Mouse (Mus musculus): ENCODE measurements around the gene Olfr24. TPM values are rescaled to one million over a fixed set of nuclear protein-coding genes. Genes with fewer than 3 reads are reported as not detected.
"Not testable (repeated sequence)": the region's sequence is repeated elsewhere in the genome, so short reads cannot be mapped to it uniquely, and the experiment has no call there.

Gene Olfr24
- polyA plus RNA-seq (2016; fragmentation: Nextera tagmentation; extraction: Ambion mirVana) = not detected in 2 replicates

DNA sequence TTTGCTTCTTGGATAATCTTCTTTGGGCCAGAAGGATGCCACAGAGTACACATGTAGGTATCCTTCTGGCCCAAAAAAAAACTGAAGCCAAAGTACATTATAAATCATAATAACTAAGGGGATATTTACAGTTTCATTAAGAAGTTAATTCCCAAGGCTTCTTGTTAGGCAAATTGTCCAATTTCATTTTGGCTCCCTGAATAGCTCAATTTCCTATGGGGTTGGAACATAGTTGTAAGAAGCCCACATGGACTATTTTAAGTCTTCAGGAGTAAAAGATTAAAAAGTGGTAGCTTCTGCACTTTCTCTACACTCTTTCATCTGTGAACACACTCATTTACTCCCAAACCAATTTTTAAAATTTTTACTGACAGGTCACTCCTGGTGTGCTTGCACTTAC is at the start of gene Olfr24:
Gene Olfr24 (minus strand): TSS at position 101 of the 400 bp plus-strand sequence.
- no peak for DNase-seq (ENCODE audit: low spot score)
- Histone ChIP-seq H3K27me3 (ENCODE audit: insufficient read depth, poor library complexity, severe bottlenecking) (no peaks in the 10 kb centered on the region), H3K4me3 (no peak within 1 kb of the TSS), H3K4me1 (no peaks in the 10 kb centered on the region), H3K36me3 (no peaks in the 10 kb centered on the region), H3K9me3 (no peaks in the 10 kb centered on the region), H3K27ac (no peak within 1 kb of the TSS)

DNA sequence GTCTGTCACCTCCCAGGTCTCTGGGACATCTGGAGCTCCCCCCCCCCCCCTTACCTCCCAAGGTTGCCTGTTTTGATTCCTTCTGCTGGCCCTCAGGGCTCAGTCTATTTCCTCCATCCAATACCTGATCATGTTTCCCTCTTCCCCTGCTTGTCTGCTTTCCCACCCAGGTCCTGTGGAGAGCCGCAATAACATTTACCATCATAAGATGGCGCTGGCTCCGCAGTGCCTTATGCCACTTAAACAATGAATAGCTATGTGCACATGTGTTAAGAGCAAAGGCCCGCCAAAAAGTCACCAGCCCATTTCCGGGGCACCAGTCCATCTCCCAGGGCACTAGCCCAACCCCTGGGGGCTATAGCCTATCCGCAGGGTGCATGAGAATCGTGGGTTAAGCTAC is 21.5 kb upstream of the Olfr24 start:
- no peak overlapping the region for H3K27ac ChIP-seq
- no peaks in the 10 kb centered on the region for H3K9me3 ChIP-seq
- WGBS = 62% methylated on average over 7 of the region's 7 CpGs
- DNase-seq (ENCODE audit: low spot score) = no peak
- H3K4me1 ChIP-seq = no peaks in the 10 kb centered on the region
- H3K4me3 ChIP-seq = no peak overlapping the region
- H3K36me3 ChIP-seq = no peaks in the 10 kb centered on the region
- no peaks in the 10 kb centered on the region for H3K27me3 ChIP-seq (ENCODE audit: insufficient read depth, poor library complexity, severe bottlenecking)

DNA sequence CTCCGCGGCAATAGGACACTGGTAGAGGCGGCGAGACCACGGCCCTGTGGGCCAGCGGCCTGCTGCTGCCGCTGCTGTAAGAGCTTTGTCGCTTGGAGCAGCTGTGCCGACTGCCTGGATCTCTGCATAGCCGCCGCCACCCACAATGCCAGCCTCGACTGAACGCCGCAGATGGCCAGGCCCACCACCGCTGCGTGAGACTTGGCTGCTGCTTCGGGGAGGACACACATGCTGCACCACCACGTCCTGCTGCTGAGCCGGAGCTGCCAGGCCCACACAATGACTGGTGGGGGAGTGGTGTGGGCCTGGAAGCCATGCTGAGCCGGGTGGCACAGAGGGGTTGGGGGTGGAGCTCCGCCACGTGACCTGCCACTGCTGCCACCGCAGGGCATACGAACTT is 15.7 kb upstream of the Olfr24 start:
- no peaks in the 10 kb centered on the region for H3K36me3 ChIP-seq
- DNase-seq (ENCODE audit: low spot score) = no peak
- no peaks in the 10 kb centered on the region for H3K9me3 ChIP-seq
- H3K4me1 ChIP-seq = no peaks in the 10 kb centered on the region
- WGBS = 60% methylated on average over 24 of the region's 24 CpGs
- no peaks in the 10 kb centered on the region for H3K27me3 ChIP-seq (ENCODE audit: insufficient read depth, poor library complexity, severe bottlenecking)
- H3K27ac ChIP-seq = no peak overlapping the region
- 0 out of 2 replicates have a peak overlapping the region, but pooled peaks have one; percentile 3 for H3K4me3 ChIP-seq

DNA sequence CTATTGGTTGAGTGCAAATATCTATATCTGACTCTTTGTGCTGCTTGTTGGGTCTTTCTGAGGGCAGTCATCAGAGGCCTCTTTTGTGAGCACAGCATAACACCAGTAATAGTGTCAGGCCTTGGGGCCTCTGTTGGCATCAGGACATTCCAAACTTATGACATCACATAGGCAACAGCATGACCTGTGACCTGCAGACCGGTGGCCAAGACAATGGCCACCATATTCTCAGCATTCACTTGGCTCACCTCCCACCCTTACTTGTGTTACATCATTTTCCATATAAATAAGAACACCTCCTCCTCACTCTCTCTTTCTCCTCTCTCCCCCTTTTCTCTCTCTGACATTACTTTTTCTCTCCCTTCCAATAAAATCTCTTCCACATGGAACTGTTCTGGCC is 15.2 kb upstream of the Olfr24 start:
- Histone ChIP-seq H3K9me3 (no peaks in the 10 kb centered on the region), H3K4me1 (no peaks in the 10 kb centered on the region), H3K27me3 (ENCODE audit: insufficient read depth, poor library complexity, severe bottlenecking) (no peaks in the 10 kb centered on the region), H3K27ac (no peak overlapping the region), H3K36me3 (no peaks in the 10 kb centered on the region), H3K4me3 (0 out of 2 replicates have a peak overlapping the region, but pooled peaks have one; percentile 3)
- no peak for DNase-seq (ENCODE audit: low spot score)
- 68% methylated on average over 1 of the region's 1 CpGs for WGBS

DNA sequence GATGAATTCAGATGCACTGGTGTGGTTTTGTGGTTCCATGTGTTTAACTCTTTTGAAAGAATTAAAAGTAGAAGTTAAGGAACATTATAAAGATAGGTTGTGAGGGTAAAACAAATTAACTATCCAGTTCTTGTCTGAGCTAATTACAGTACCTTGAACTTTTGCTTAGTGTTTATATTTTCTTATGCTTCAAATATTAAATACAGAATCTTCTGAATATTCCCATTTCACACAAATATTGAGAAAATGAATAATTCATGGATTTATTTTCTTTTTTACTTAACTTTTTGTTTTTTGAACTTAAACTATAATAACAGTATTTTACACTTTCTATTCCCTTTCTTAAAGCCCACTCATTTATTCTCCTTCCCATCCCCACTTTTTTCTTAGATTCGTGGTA is 8.2 kb downstream of the Olfr24 start:
- Histone ChIP-seq H3K27me3 (ENCODE audit: insufficient read depth, poor library complexity, severe bottlenecking) (no peaks in the 10 kb centered on the region), H3K4me1 (no peaks in the 10 kb centered on the region), H3K9me3 (no peaks in the 10 kb centered on the region), H3K4me3 (no peak overlapping the region), H3K36me3 (no peaks in the 10 kb centered on the region), H3K27ac (no peak overlapping the region)
- no peak for DNase-seq (ENCODE audit: low spot score)
- WGBS = 59% methylated on average over 1 of the region's 1 CpGs

DNA sequence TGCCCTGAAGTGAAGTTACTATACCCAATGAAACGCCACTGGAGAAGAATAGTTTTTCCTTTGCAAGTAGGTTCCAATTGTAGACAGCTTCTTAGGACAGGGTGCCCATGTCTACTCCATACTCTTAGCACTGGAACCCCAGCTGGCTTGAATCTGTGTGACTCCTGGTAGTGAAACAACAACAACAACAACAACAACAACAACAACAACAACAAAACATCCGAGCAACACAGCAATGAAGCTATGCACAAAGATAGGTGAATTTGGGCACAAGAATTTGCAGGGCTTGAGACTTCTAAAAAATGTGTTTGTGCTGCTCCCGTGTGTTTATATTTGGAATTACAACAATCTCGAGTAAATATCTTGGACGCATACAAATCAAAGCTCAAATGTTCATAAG is 19.2 kb downstream of the Olfr24 start:
- no peaks in the 10 kb centered on the region for H3K36me3 ChIP-seq
- DNase-seq (ENCODE audit: low spot score) = no peak
- H3K4me1 ChIP-seq = no peaks in the 10 kb centered on the region
- H3K27ac ChIP-seq = no peak overlapping the region
- H3K9me3 ChIP-seq = no peaks in the 10 kb centered on the region
- H3K4me3 ChIP-seq = no peak overlapping the region
- WGBS = 26% methylated on average over 5 of the region's 5 CpGs
- no peaks in the 10 kb centered on the region for H3K27me3 ChIP-seq (ENCODE audit: insufficient read depth, poor library complexity, severe bottlenecking)

DNA sequence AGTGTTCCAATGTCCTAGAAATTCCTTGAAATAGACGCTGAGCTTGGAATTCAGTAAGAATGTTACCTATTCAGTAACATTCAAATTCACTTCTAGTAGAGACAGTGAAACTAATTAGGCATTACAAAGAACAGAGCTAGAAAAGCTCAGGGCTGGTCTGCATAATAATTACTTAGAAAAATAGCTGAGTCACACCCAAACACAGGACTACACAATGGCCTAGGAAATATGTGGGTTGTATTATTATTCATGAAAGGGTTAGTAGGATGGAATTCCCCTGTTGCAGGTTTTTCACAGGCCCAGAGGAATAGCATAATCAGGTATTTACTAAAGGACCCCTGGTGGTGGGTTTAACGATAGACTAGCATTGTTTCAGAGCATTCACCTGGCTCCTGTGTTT is 29.6 kb downstream of the Olfr24 start:
- not testable (repeated sequence) for H3K4me3 ChIP-seq; H3K9me3 ChIP-seq; H3K27me3 ChIP-seq (ENCODE audit: insufficient read depth, poor library complexity, severe bottlenecking); H3K4me1 ChIP-seq; DNase-seq (ENCODE audit: low spot score); H3K36me3 ChIP-seq; H3K27ac ChIP-seq
- WGBS = 75% methylated on average over 2 of the region's 2 CpGs

DNA sequence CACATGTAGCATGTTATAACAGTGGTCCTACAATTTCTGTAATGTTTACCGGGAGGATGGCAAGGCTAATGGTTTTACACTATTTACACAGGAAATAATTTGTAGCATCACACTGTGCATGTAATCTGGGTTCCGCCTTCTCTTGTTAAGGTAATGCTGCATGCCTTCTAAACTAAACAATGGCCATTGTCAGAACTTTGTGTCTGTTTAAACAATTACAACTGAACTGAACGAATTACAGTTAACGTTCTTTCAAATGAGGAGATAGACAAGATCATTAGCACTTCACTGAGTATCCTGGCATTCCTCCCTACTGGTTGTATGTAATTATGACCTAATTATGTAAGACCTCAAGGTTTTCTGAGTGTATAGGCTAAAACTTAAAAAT is 41.1 kb downstream of the Olfr24 start:
- Histone ChIP-seq H3K36me3 (no peaks in the 10 kb centered on the region), H3K4me3 (no peak overlapping the region), H3K9me3 (no peaks in the 10 kb centered on the region), H3K27ac (no peak overlapping the region), H3K4me1 (no peaks in the 10 kb centered on the region), H3K27me3 (ENCODE audit: insufficient read depth, poor library complexity, severe bottlenecking) (no peaks in the 10 kb centered on the region)
- DNase-seq (ENCODE audit: low spot score) = no peak
- WGBS = 55% methylated on average over 4 of the region's 4 CpGs

DNA sequence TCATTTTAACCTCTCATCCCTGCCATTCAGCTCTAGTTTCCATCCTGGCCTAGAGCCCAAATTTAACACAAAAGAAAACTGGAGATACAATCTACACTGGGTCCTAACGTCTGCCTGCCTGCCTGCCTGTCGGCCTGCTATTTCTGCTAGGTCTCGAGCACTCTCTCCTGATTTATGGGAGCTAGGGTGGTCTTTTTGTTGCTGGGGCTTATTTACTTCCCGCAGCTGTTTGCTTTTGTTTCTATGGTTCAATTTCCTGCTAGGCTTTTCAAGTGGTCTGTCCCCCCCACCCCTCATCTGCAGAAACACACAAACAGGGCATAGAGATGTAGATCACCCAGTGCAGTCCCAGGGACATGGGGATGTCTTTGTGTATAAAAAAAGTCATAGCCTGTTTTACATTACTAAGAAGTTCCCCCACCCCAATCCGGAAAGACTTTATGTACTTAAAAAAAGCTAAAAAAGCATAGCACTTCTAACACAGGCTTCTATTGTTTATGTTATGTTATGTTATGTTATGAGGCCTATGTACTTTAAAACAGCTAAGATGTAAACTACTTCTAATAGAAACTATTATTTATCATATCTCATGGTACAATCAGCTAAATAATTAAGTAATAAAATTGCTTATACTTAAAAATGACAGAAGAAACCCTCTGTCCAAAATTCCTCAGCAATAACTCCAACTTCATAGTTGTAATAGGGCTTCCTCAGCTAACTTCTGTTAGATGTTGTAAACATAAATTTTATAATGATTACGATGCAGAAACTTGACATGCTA is 41.7 kb downstream of the Olfr24 start:
- DNase-seq (ENCODE audit: low spot score) = no peak
- Histone ChIP-seq H3K27me3 (ENCODE audit: insufficient read depth, poor library complexity, severe bottlenecking) (no peaks in the 10 kb centered on the region), H3K27ac (no peak overlapping the region), H3K4me3 (no peak overlapping the region), H3K36me3 (no peaks in the 10 kb centered on the region), H3K9me3 (no peaks in the 10 kb centered on the region), H3K4me1 (no peaks in the 10 kb centered on the region)
- 45% methylated on average over 6 of the region's 6 CpGs for WGBS

DNA sequence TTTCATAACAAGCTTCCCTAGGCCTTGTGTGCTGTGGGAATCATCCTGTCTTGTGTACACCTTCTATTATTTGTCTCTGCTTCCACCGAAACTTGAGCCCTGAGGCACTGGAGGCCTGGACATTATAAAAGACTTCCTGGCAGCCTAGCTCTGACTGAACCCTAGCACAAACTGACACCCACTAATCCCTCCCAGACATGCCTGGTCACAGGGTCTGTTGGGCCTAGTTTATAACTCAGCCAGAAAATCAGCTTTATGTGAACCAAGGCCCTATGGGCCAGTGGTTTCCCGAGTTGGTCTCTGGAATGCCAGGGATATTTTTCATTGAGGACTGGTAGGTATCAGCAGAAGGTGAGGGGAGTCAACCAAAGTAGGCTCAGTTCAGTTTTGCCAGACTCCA is 42.8 kb downstream of the Olfr24 start:
- Histone ChIP-seq H3K27me3 (ENCODE audit: insufficient read depth, poor library complexity, severe bottlenecking) (no peaks in the 10 kb centered on the region), H3K27ac (no peak overlapping the region), H3K4me1 (no peaks in the 10 kb centered on the region), H3K36me3 (no peaks in the 10 kb centered on the region), H3K4me3 (no peak overlapping the region), H3K9me3 (no peaks in the 10 kb centered on the region)
- no peak for DNase-seq (ENCODE audit: low spot score)
- WGBS = 42% methylated on average over 2 of the region's 2 CpGs

DNA sequence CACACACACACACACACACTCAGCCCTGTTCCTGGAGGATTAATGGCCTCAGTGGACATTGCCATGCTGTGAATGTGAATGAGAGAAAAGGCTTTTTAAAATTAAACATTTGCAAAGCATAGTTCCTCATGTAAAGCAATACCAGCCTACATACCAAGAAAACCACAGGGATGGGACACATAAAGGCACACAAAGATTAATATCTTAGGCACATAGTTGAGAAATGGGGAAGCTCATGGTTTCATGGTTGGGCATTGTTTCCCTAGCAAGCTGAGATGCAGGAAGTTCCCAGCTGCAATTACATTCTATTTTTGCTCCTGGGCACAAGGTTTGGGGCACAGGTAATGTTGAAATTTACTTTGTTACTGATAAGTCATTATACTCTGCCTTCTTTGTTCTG is 58.2 kb downstream of the Olfr24 start:
- H3K9me3 ChIP-seq = no peaks in the 10 kb centered on the region
- H3K4me1 ChIP-seq = no peaks in the 10 kb centered on the region
- no peak overlapping the region for H3K27ac ChIP-seq
- no peaks in the 10 kb centered on the region for H3K36me3 ChIP-seq
- DNase-seq (ENCODE audit: low spot score) = no peak
- no peak overlapping the region for H3K4me3 ChIP-seq
- no peaks in the 10 kb centered on the region for H3K27me3 ChIP-seq (ENCODE audit: insufficient read depth, poor library complexity, severe bottlenecking)

Other genes with a start within 250 kb of the Olfr24 start
- gene Muc16, start 89.5 kb downstream of the Olfr24 start, polyA plus RNA-seq (2016; fragmentation: Nextera tagmentation; extraction: Ambion mirVana) = 0.35 and 0.60 TPM in 2 replicates
- not detected in 2 replicates for gene Olfr828, start 55.5 kb upstream of the Olfr24 start, polyA plus RNA-seq (2016; fragmentation: Nextera tagmentation; extraction: Ambion mirVana)
- gene Olfr829, start 90.9 kb upstream of the Olfr24 start, polyA plus RNA-seq (2016; fragmentation: Nextera tagmentation; extraction: Ambion mirVana) = not detected in 2 replicates
- gene Olfr830, start 110.7 kb upstream of the Olfr24 start, polyA plus RNA-seq (2016; fragmentation: Nextera tagmentation; extraction: Ambion mirVana) = not detected in 2 replicates
- not detected in 2 replicates for gene Olfr832, start 173.1 kb upstream of the Olfr24 start, polyA plus RNA-seq (2016; fragmentation: Nextera tagmentation; extraction: Ambion mirVana)
- not detected in 2 replicates for gene Olfr834, start 224.0 kb upstream of the Olfr24 start, polyA plus RNA-seq (2016; fragmentation: Nextera tagmentation; extraction: Ambion mirVana)